Mouse (Mus musculus): ENCODE measurements at regions not wholly inside any gene's neighbourhood (a gene's known extent, or its start where the extent isn't known, plus 50 kb on each side); places are given as distances from the start of the nearest gene placed in this dataset.

- no peak for DNase-seq (ENCODE audit: low spot score)
Measured at GRCm38 (mm10) chrX:10647332-10647731, 67.5 kb upstream of the Mid1ip1 start.

- DNase-seq (ENCODE audit: low spot score) = peak; percentile 9
Measured at GRCm38 (mm10) chrX:10650881-10651280, 63.9 kb upstream of the Mid1ip1 start.

Measured in layer of hippocampus, adult 9-10 months (tissue).